Comparison of ENCODE assay signal across 8 mouse cellular contexts in genomic region chr13:109343596-109343995, GRCm38 (mm10).
DNase-seq lines count a peak whose midpoint lies in the region.

No protein-coding gene starts in this region.

- DNase-seq in ZHBTc4 (ENCODE audit: low read depth, low spot score): peak; percentile 86
- DNase-seq in cerebellum, postnatal 10 days: peak; percentile 85 to 90
- peak; percentile 60 to 76 for DNase-seq in frontal cortex, postnatal 14 days (ENCODE audit: low spot score in 2 of 2)
- DNase-seq in hindlimb bud, embryonic 11.5 days (ENCODE audit: extremely low spot score, low read depth, low spot score): peak; percentile 56
- DNase-seq in left cerebral cortex, adult 11 months (ENCODE audit: low spot score): peak; percentile 75
- peak; percentile 92 for DNase-seq in lung, postnatal 36 days
- DNase-seq in retina, postnatal 7 days (ENCODE audit: low read depth, low spot score): peak; percentile 67
- DNase-seq in urinary bladder, postnatal 25 days (ENCODE audit: low spot score): peak; percentile 59

Comparison
In these comparisons a context has a peak if more than half of its experiments do, and no peak if none do; other contexts are left out.
1. Peak in every context shown above with its lines: DNase-seq.